Mouse (Mus musculus): ENCODE measurements at regions not wholly inside any gene's neighbourhood (a gene's known extent, or its start where the extent isn't known, plus 50 kb on each side); places are given as distances from the start of the nearest gene placed in this dataset.

DNA sequence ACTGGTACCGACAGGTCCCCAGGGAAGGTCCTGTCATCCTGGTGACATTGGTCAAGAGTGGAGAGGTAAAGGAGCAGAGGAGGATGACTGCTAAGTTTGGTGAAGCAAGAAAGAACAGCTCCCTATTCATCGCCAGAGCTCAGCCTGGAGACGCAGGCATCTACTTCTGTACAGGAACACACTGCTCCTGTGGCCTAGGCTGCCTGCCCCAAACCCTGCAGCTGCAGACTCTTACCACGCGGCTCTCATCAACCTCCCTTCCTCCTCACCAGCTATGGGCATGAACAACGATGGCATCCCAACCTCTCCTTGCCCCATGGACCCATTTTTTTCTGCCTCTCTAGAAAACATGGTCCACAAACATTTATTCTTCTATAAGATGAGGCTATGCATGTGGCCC is 422.3 kb downstream of the Dad1 start:
- DNase-seq (ENCODE audit: low spot score) (no peak), ATAC-seq (ENCODE audit: low FRiP score) (no peak)
- Histone ChIP-seq H3K9me3 (ENCODE audit: low read length) (no peaks in the 10 kb centered on the region), H3K27ac (ENCODE audit: low read depth, low read length) (no peak overlapping the region), H3K27me3 (ENCODE audit: insufficient read depth, low read length) (no peaks in the 10 kb centered on the region), H3K4me1 (ENCODE audit: insufficient read depth, low read length) (no peaks in the 10 kb centered on the region), H3K4me3 (ENCODE audit: low read depth, low read length) (no peak overlapping the region), H3K9ac (replicated peaks; ENCODE audit: low read length, poor library complexity, severe bottlenecking) (no peak overlapping the region), H3K36me3 (ENCODE audit: insufficient read depth, low read length) (no peaks in the 10 kb centered on the region), H3K4me2 (ENCODE audit: low read depth, low read length, poor library complexity, severe bottlenecking) (no peak overlapping the region)
- 86% methylated on average over 6 of the region's 6 CpGs for WGBS
- no peak for TF ChIP-seq CTCF (IDR thresholded peaks at IDR 0.05)

DNA sequence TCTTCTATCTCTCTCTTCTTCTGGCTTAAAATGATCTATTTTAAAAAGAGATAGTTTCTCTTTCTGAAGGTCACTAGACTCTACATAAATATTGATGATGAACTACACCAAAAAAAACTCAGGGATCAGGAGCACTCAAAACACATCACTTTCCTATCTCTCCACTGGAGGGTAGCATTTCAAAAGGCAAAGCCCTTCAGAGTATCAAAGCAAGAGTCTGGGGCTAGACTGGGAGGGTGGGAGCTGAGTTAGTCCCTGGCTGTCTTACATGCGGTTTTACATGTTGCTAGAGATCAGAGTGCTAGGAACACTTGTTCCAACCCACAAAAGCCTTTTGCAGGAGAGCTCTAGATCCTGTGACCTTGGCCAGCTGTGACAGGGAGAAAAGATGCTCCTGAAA is 423.2 kb downstream of the Dad1 start:
- H3K9me3 ChIP-seq (ENCODE audit: low read length) = no peaks in the 10 kb centered on the region
- no peak overlapping the region for H3K27ac ChIP-seq (ENCODE audit: low read depth, low read length)
- no peaks in the 10 kb centered on the region for H3K27me3 ChIP-seq (ENCODE audit: insufficient read depth, low read length)
- ATAC-seq (ENCODE audit: low FRiP score) (no peak), DNase-seq (ENCODE audit: low spot score) (no peak)
- H3K9ac ChIP-seq (replicated peaks; ENCODE audit: low read length, poor library complexity, severe bottlenecking) = no peak overlapping the region
- peak; percentile 40 for TF ChIP-seq CTCF (IDR thresholded peaks at IDR 0.05)
- H3K36me3 ChIP-seq (ENCODE audit: insufficient read depth, low read length) = no peaks in the 10 kb centered on the region
- 41% methylated on average over 1 of the region's 1 CpGs for WGBS
- no peaks in the 10 kb centered on the region for H3K4me1 ChIP-seq (ENCODE audit: insufficient read depth, low read length)
- no peak overlapping the region for H3K4me3 ChIP-seq (ENCODE audit: low read depth, low read length)
- no peak overlapping the region for H3K4me2 ChIP-seq (ENCODE audit: low read depth, low read length, poor library complexity, severe bottlenecking)

DNA sequence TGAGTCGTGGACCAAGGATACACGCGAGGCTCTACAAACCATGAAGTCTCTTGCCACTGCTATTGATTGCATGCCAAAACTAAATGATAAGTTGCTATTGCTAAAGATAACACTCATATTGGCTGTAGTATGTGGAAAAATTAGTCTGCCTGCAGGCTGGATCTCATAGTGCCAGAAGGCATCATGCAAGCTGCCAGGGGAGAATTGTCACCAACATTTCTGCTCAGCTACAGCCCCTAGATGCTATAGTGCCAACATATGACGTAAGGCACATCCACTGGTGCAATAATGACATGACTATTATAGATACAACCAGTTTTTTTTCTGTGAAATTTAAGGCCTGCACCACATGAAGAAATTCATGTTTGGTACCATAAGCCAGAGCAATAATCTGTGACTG is 427.1 kb downstream of the Dad1 start:
- no peak overlapping the region for H3K4me3 ChIP-seq (ENCODE audit: low read depth, low read length)
- H3K27ac ChIP-seq (ENCODE audit: low read depth, low read length) = no peak overlapping the region
- WGBS = 88% methylated on average over 4 of the region's 4 CpGs
- H3K27me3 ChIP-seq (ENCODE audit: insufficient read depth, low read length) = no peaks in the 10 kb centered on the region
- H3K4me2 ChIP-seq (ENCODE audit: low read depth, low read length, poor library complexity, severe bottlenecking) = no peak overlapping the region
- DNase-seq (ENCODE audit: low spot score) (no peak), ATAC-seq (ENCODE audit: low FRiP score) (no peak)
- H3K9ac ChIP-seq (replicated peaks; ENCODE audit: low read length, poor library complexity, severe bottlenecking) = no peak overlapping the region
- H3K9me3 ChIP-seq (ENCODE audit: low read length) = no peaks in the 10 kb centered on the region
- H3K4me1 ChIP-seq (ENCODE audit: insufficient read depth, low read length) = no peaks in the 10 kb centered on the region
- no peaks in the 10 kb centered on the region for H3K36me3 ChIP-seq (ENCODE audit: insufficient read depth, low read length)
- TF ChIP-seq CTCF (IDR thresholded peaks at IDR 0.05) = no peak

DNA sequence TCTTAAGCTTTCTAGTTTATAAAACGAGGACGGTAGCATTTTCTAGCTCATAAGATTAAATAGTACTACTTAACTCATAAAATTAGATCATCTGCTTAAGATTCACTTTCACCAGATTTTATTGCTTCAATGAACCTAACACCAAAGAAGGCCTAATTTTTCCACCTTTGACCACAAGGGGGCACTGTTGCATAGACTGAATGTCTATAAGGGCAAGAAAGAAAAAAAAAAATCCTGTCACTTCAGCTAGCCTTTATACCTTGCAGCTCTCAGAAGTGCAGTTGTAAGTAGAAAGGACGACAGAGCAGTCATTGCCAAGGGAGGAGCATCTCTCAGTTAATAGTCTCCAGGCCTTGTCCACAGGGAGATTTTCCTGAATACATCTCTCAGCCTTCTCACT is 447.7 kb downstream of the Dad1 start:
- peak; percentile 89 for DNase-seq (ENCODE audit: low spot score)
- peak; percentile 92 for TF ChIP-seq CTCF (IDR thresholded peaks at IDR 0.05)

DNA sequence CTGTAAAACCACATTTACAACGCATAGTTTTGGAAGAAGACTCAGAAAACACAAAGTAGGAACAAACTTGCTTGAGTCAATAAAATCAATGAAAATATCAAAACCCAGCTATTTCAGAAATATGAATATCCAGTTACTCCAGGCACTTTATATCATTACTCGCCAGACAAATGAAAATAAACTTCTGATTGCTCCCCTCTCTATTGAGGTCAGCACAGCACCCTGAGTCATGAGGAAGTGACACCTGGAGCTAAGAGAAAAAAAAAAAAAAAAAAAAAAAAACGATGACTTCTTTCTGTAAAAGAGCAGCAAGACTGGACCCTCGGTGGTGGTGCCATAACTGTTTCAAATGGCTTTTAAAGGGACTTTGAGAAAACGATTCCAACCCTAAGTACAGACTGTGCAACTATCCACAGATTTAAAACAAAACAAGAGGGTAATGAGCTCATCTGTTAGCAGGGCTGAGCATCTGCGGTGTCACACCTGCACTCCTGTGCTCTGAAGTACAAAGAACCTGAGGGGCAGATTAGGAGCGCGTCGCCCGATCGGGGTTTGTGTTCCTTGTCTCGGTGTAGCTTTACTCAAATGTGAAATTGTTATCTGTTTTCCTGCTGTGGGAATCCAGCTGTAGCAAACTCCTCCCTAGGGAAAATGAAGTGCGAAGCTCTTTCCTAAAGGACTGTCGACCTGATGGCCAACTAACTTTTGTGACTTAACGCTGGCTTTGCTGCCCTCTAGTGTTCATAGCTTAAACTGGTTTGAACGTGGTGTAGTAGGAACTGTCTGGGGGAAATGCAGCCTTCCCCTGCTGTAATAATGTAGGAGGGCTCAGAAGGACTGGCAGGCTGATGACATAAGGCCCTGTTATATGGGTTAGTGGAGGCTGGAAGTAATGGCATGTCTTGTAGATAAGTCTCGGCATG is 449.9 kb downstream of the Dad1 start:
- DNase-seq (ENCODE audit: low spot score) (peak; percentile 91), ATAC-seq (ENCODE audit: low FRiP score) (peak; percentile 69; the same call in 1 of the 2 replicates)
- Histone ChIP-seq H3K9ac (replicated peaks; ENCODE audit: low read length, poor library complexity, severe bottlenecking) (no peak overlapping the region), H3K27me3 (ENCODE audit: insufficient read depth, low read length) (no peaks in the 10 kb centered on the region), H3K9me3 (ENCODE audit: low read length) (no peaks in the 10 kb centered on the region), H3K27ac (ENCODE audit: low read depth, low read length) (no peak overlapping the region), H3K4me1 (ENCODE audit: insufficient read depth, low read length) (no peaks in the 10 kb centered on the region), H3K4me2 (ENCODE audit: low read depth, low read length, poor library complexity, severe bottlenecking) (peak overlapping the region; percentile 23), H3K4me3 (ENCODE audit: low read depth, low read length) (no peak overlapping the region), H3K36me3 (ENCODE audit: insufficient read depth, low read length) (no peaks in the 10 kb centered on the region)
- WGBS = 28% methylated on average over 17 of the region's 17 CpGs
- TF ChIP-seq CTCF (IDR thresholded peaks at IDR 0.05) = peak; percentile 93

More for the DNA sequence above, 447.7 kb downstream of the Dad1 start:
- Histone ChIP-seq H3K36me3 (ENCODE audit: insufficient read depth, low read length) (no peaks in the 10 kb centered on the region), H3K9ac (replicated peaks; ENCODE audit: low read length, poor library complexity, severe bottlenecking) (no peak overlapping the region), H3K27me3 (ENCODE audit: insufficient read depth, low read length) (no peaks in the 10 kb centered on the region), H3K27ac (ENCODE audit: low read depth, low read length) (no peak overlapping the region), H3K4me1 (ENCODE audit: insufficient read depth, low read length) (no peaks in the 10 kb centered on the region), H3K4me2 (ENCODE audit: low read depth, low read length, poor library complexity, severe bottlenecking) (no peak overlapping the region), H3K4me3 (ENCODE audit: low read depth, low read length) (no peak overlapping the region), H3K9me3 (ENCODE audit: low read length) (no peaks in the 10 kb centered on the region)
- 22% methylated on average over 3 of the region's 3 CpGs for WGBS
- no peak for ATAC-seq (ENCODE audit: low FRiP score)

DNA sequence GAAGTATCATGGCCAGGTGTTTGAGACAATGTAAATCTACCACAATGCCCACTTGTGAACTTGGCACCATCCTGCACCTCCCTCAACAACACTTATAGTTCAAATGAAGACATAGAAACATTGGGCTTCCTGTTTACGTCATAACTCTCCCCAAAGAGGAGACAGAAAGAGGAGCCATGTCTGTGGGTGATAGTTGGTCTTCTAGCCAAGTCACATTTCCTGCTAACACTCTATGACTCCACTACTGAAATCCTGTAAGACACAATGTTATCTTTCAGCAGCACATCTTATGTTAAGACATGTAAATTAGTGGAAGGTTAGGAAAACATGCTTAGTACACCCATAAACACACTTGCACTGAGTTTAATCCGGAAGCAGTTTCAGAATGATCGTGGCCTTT is 451.4 kb downstream of the Dad1 start:
- TF ChIP-seq CTCF (IDR thresholded peaks at IDR 0.05) = no peak
- H3K36me3 ChIP-seq (ENCODE audit: insufficient read depth, low read length) = no peaks in the 10 kb centered on the region
- H3K9ac ChIP-seq (replicated peaks; ENCODE audit: low read length, poor library complexity, severe bottlenecking) = no peak overlapping the region
- H3K27ac ChIP-seq (ENCODE audit: low read depth, low read length) = no peak overlapping the region
- DNase-seq (ENCODE audit: low spot score) = no peak
- H3K4me1 ChIP-seq (ENCODE audit: insufficient read depth, low read length) = no peaks in the 10 kb centered on the region
- 92% methylated on average over 3 of the region's 3 CpGs for WGBS
- H3K27me3 ChIP-seq (ENCODE audit: insufficient read depth, low read length) = no peaks in the 10 kb centered on the region
- H3K9me3 ChIP-seq (ENCODE audit: low read length) = no peaks in the 10 kb centered on the region
- H3K4me2 ChIP-seq (ENCODE audit: low read depth, low read length, poor library complexity, severe bottlenecking) = no peak overlapping the region
- no peak for ATAC-seq (ENCODE audit: low FRiP score)
- no peak overlapping the region for H3K4me3 ChIP-seq (ENCODE audit: low read depth, low read length)

Data from midbrain, postnatal 0 days (tissue).